Mouse (Mus musculus): ENCODE results near the gene Gpr108.

Gpr108 gene

GRCm38 (mm10) chr17:57273846-57274245 lies 25.6 kb upstream of the Gpr108 start:
- DNase-seq (ENCODE audit: low read depth, low spot score), result peak; percentile 77

- no peak for DNase-seq (ENCODE audit: low read depth, low spot score)
Measured at GRCm38 (mm10) chr17:57271301-57271700, 23.1 kb upstream of the Gpr108 start.

DNA sequence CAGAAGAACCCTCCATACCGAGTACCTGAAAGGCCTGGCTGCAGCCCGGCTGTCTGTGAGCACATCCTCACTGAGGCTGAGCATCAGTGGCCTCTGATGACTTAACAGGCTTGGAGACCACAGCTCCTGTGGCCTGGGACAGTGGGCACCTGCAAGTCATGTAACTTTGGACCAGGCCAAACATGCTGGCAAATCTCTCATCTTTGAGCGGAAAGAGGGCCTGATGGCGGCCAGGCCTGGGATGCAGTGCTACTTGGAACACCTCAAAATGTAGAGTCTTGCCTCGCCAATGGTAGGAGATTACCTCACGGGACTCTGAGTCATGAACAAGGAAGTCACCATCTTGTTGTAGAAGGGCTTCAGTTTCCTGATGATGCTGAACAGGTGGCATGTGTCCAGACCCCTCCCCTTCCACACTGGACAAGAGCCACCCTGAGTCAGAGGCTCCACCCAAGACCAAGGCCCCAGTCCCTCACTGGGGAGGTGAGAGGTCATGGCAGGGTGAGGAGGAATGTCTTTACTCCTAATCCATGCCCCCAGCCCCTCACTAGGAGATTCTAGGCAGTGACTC lies 19.4 kb upstream of the Gpr108 start:
- no peak for DNase-seq (ENCODE audit: low read depth, low spot score)

GRCm38 (mm10) chr17:57264972-57265945 lies 17.0 kb upstream of the Gpr108 start:
- peak; percentile 88 for DNase-seq (ENCODE audit: low read depth, low spot score)

DNA sequence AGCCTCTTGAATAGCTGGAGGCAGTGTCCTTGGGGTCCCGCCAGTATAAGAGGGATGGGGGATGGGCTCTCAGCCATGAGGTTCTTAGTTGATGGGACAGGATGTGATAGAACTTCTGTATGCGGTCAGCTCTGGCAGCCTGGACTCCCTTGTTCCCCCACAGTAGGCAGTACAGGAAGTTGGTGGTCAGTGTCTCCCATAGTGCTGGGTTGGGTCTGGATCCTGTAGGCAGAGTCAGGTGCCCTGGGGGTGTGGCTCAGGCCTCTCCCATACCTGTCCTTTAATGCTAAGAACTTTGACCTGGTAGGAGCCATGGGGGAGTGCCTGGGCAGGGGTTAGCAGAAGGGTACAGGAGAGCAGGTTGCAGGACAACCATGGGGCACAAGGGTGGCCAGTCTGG lies 15.9 kb upstream of the Gpr108 start:
- DNase-seq (ENCODE audit: low read depth, low spot score), result no peak

DNA sequence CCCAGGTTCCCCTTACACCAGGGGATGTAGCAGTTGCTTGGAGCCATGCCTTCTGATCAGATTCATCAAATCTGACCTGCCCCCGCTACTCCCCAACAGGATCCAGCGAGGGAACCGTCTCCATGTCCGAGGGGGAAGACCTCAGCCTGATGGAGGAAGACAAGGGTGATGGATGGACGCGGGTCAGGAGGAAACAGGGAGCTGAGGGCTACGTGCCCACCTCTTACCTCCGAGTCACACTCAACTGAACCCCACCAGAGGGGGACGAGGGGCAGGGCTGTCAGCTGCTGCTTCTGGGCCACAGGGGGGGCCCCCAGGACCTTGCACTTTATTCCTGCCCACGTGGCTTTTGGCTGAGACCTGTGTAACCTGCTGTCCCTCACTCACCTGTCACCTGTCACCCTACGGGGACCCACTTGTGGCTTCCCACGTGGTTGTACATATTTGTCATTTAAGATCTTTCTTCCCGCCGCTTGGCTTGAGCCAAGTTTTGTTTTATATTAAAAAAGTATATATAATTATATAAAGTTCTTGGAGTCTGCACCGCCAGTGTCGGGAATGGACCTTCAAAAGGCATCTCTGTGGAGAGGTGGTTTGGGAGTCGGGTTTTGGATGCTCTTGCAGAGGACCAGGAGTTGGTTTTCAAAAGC lies 14.8 kb upstream of the Gpr108 start:
- no peak for DNase-seq (ENCODE audit: low read depth, low spot score)

DNA sequence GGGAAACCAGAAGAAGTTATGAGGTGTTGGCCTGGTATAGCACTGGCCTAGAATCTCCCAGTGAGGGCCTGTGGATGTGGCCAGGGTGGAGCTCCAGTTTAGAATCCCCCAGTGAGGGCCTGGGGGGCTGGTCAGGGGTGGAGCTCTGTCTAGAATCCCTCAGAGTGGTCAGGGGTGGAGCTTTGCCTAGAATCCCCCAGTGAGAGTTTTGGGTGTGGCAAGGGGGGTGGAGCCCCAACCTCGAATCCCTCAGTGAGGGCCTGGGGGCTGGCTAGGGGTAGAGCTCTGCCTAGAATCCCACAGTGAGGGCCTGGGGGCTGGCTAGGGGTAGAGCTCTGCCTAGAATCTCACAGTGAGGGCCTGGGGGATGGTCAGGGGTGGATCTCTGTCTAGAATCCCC lies 13.6 kb upstream of the Gpr108 start:
- peak; percentile 71 for DNase-seq (ENCODE audit: low read depth, low spot score)

GRCm38 (mm10) chr17:57261286-57261685 lies 13.0 kb upstream of the Gpr108 start:
- DNase-seq (ENCODE audit: low read depth, low spot score), result no peak

DNA sequence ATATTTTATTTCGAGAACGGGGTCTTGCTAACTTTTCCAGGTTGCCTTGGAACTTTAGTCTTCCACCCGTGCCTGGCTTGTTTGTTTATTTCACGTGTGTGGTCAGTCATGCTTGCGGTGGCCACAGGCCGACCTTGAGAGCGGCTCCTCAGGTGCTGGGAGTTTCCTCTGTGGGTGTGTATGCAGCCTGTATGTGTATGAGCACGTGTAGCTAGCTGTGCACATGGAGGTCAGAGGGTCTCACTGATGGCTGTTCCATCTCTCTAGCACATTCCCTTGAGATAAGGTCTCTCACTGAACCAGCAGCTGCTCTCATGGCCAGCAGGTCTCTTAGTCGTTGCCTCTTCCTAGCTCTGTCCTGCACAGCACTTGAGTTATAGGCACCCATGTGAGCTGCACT lies 12.1 kb upstream of the Gpr108 start:
- DNase-seq (ENCODE audit: low read depth, low spot score), result no peak

DNA sequence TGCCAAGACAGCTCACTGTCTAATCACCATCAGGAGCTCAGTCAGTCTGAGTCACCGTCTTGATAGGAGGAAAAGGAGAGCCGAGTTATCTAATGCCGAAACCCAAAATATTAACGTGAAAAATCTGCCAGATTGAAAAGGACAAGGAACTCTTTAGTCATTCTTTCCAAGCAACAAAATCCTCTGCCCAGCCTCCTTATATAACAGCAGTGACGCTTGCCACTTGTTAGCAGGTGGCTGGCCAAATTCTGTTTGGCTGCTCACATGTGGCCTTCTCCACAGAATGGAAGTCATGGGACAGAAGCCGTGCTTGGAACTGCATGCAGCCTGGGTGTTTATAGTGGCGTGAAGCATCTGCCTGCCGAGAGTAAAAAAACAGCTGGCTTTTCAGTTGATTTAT lies 11.5 kb upstream of the Gpr108 start:
- no peak for DNase-seq (ENCODE audit: low read depth, low spot score)

DNA sequence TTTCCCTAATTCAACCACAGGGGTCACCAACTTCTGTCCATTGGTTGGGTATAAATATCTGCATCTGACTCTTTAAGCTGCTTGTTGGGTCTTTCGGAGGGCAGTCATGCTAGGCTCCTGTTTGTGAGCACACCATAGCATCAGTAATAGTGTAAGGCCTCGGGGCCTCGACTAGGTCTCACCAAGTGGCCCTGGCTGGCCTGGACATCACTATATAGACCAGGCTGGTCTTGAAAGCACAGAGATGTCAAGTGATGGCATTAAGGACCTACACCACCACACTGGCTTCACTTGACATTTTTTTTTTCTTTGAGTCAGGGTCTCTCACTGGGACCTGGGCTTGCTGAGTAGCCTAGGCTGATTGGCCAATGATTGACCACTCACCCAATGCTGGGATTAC lies 9.9 kb upstream of the Gpr108 start:
- no peak for DNase-seq (ENCODE audit: low read depth, low spot score)

DNA sequence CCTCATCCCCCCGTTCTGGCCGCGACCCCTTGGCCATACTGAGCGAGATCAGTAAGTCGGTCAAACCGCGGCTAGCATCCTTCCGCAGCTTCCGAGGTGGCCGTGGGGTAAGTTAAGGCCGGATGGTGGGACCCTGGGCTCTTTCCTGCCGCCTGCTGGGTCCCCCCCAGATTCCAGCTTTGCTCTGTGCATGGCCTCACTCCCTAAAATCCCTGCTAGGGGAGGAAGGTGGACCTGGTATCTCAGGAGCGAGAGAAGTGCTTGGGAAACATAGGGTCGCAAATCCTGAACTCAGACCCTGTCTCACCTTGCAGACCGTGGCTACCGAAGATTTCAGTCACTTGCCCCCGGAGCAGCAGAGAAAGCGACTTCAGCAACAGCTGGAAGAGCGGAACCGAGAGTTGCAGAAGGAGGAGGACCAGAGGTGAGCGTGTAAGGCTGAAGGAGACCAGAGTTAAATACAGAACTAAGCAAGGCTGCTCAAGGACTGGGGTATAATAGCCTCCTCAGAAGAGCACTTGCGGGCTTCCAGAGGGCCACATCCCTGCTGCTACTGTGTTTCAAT lies 8.8 kb upstream of the Gpr108 start:
- DNase-seq (ENCODE audit: low read depth, low spot score), result no peak

DNA sequence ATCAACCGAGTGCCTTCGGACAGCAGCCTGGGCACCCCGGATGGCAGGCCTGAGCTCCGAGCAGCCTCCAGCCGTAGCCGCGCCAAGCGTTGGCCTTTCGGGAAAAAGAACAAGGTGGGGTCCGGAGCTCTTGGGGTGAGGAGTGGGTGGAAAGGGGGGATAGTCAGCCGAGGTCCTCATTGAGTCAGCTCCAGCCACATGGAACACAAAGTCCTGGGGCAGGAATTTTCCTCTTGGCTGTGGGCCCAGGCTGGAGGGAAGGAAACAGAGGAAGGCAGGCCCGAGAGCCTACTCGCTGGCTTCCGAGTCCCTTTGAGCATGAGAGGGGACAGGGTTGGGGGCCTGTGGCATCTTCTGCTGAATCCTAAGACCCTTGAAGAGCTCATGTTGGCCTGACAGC lies 7.1 kb upstream of the Gpr108 start:
- no peak for DNase-seq (ENCODE audit: low read depth, low spot score)

GRCm38 (mm10) chr17:57253306-57253705 lies 5.1 kb upstream of the Gpr108 start:
- no peak for DNase-seq (ENCODE audit: low read depth, low spot score)

DNA sequence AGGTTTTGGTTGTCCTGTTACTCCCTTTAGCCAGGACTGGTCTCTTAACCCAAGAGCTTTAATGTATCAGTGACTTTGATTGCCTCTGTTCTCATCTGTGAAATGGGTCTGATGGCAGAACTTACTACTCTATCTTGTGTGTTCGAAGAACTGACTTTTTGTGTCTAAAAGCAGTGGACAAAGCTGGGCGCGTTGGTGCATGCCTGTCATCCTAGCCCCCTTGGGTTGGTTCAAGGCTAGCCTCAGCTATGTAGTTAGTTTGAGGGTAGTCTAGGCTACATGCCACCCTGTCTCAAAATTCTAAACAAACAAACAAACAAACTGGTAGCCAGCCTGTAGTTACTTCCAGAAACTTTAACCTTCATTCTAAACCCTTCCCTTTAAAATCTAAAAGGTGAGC lies 3.2 kb upstream of the Gpr108 start:
- no peak for DNase-seq (ENCODE audit: low read depth, low spot score)

- peak; percentile 64 for DNase-seq (ENCODE audit: low read depth, low spot score)
Measured at GRCm38 (mm10) chr17:57250461-57251160, 2.4 kb upstream of the Gpr108 start.

DNA sequence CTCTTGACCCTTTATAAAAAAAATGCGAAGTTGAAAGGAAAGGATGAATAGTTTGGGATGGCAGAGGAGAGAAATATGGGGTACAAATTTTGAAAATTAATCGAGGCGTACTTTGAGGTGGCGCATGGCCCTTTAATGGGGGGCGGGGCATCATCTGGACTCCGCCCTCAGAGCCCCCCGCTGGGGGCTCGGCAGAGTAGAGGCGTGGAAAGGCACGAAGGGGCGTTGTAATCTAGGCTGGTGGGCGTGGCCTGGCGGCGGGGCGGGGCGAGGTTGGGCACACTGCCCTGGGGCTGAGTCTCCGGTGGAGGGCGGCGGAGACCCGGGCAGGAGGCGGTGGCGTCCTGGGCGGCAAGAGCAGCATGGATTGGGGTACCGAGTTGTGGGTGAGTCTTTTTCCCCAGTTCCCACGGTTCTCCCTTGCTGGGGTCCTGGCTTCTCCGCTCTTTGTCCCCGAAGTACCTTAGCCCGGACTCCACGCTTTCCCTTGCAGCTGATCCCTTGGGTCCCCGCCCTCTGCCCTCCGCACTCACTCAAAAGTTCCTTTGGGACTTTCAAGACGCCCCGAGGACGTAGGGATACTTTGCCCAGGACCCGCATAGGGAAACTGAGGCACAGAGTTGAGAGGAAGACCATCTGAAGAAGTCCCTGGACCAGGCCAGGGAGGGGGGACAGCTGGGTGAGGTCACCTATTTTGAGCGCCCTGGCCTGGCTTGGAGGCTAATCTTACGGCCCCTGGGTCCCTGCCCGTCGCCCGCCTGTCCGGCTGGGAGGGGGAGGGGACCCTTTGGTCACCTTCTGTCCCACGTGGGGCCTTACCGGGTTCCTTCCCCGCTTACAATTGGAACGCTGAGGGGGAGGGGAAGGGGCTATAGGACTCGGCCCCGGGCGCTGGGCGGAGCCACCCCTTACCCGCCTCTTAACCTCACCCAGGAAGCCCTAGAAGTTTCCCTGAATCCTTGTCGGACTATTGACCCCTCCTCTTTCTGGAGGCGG lies 1.2 kb upstream of the Gpr108 start, which contains the start of gene Trip10:
Trip10 (plus strand) TSS at position 270 of the 996 bp plus-strand sequence.
- DNase-seq (ENCODE audit: low read depth, low spot score), result peak; percentile 94

DNA sequence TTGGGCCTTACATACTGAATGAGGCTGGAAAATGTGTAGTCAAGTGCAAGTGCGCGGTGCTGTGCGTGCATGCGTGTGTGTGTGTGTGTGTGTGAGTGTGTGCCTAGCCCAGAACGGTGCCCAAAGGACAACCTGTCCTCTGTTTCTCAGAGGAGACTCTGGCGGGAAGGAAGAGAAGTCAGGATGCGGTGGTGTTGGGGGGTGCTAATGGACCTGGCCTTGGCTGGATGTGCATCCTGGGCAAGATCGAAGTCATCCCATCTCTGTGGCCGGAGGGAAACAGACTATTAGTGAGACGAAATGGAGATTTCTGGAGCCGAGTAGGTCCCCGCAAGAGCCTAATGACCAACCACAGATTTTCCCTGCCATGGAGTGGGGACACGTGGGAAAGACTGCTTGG lies 525 bp upstream of the Gpr108 start:
- DNase-seq (ENCODE audit: low read depth, low spot score), result no peak

DNA sequence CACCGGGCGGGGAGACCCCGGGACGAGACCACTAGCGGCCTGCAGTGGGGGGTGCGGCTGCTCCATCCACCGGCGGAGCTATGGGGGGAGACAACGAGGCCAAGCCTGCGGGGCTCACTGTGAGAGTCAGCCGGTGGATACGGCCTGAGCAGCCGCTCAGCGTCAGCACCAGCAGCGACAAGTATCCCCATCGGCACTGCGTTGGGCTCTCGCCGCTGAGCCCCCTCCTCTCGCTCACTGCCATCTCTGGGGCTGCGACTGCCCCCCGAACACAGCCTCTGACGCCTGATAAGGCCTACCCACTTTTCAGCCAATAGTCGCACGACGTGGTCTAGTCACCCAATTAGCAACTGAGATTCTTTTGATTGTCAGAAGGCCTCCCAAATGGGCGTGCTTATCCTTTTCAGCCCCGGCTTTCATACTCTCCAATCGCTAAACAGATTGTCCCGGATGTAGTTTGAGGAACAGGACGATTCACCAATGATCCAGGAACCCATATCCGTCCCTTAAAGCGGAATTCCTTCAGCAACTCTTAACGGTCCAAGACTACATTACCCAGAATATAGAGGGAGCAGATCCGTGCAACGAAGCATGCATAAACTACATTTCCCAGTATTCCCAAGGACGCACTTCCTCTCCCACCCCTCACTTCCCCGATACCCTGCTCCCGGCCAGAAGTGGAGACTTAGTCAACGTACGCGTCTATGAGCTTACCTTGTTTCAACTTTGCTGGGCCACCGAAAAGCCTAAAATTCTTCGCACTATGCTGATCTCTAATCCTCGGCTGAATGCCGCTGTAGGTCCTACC lies 649 bp downstream of the Gpr108 start:
- peak; percentile 100 for DNase-seq (ENCODE audit: low read depth, low spot score)

Data from R1 (cell line).